Mouse (Mus musculus): Measurements from ENCODE around the gene Smim5.

Smim5 gene

DNA sequence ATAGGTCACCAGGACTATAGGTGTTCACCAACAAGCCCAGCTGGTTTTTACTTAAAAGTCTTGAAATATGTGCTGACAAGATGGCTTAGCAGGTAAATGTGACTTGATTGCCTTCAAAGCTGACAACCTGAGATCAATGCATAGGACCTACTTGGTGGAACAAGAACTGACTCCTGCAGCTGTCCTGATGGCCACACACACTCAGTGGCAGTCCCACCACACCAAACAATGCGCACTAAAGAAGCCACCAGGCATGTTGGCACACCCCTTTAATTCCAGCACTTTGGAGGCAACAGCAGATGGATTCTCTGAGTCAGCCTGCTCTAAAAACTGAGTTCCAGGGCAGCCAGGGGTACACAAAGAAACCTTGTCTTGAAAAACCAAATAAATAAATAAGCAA is 22.2 kb downstream of the Smim5 start:
- no peak for DNase-seq (ENCODE audit: low spot score in 2 of 2)

GRCm38 (mm10) chr11:115929031-115929430 is 29.3 kb downstream of the Smim5 start:
- peak in 1 of 2 experiments; percentile 26 for DNase-seq (ENCODE audit: low spot score in 2 of 2)

GRCm38 (mm10) chr11:115929818-115930217 is 30.1 kb downstream of the Smim5 start:
- peak in 1 of 2 experiments; percentile 29 for DNase-seq (ENCODE audit: low spot score in 2 of 2)

GRCm38 (mm10) chr11:115931235-115931634 is 31.5 kb downstream of the Smim5 start:
- DNase-seq (ENCODE audit: low spot score in 2 of 2) = no peak

- DNase-seq (ENCODE audit: low spot score in 2 of 2) = peak; percentile 97 to 98
These were observed 33.5 kb downstream of the Smim5 start, which contains the start of the genes Sap30bp and Recql5 for GRCm38 (mm10) chr11:115933108-115933746. Gene Sap30bp (plus strand): TSS chr11:115933282. Gene Recql5 (minus strand): TSS chr11:115933477.

GRCm38 (mm10) chr11:115933747-115934110 is 34.0 kb downstream of the Smim5 start:
- DNase-seq (ENCODE audit: low spot score in 2 of 2) = no peak

- peak; percentile 56 to 68 for DNase-seq (ENCODE audit: low spot score in 2 of 2)
These were observed 40.0 kb downstream of the Smim5 start for GRCm38 (mm10) chr11:115939690-115940329.

- no peak for DNase-seq (ENCODE audit: low spot score in 2 of 2)
These were observed 42.2 kb downstream of the Smim5 start for GRCm38 (mm10) chr11:115941980-115942379.

GRCm38 (mm10) chr11:115945247-115945646 is 45.5 kb downstream of the Smim5 start:
- no peak for DNase-seq (ENCODE audit: low spot score in 2 of 2)

DNA sequence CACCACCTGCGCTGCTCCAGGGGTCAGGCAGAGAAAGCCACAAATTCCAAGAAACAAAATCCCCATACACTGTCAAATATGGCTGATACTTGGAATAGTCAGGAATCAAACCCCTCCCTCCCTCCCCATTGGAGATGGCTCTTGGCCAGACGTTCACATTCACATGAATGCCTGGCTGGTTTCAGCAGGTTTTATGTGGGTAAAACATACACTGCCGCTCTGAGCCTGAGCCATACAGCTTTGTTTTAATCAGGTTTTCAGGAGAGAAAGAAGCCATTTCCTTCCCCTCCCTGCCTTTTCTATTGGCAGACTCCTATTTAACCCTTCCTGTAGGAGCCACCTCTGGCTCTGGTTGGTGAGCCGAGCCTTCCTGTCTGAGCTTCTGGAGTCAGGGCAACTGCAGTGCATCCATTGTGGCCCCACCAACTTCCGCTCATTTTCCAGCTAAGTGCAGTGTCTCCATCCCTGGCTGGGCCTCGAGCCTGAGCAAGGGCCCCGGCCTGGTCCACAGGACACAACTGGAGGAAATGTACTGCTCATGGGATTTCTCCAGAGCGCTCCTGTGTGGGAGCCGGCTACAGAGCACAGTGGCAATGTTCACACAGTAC is 46.6 kb downstream of the Smim5 start:
- no peak for DNase-seq (ENCODE audit: low spot score in 2 of 2)

DNA sequence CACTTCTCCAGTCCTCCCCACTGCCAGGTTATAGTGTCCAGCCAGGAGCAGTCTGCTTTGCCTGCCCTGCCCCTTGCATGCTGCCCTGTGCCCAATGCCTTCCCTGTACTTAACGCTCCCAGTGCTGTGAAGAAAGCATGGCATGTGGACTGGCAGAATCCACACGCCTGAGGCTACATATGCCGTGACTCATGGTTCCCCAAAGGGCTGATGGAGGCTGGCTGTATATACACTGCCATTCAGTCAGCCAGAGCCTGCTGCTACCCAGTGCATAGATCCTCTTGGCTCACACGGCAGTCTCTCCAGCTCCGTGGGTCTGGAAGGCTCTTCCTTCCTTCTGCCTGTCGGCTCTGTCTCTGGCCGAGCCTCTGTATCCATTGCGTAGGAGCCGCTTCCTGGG is 48.5 kb downstream of the Smim5 start:
- DNase-seq (ENCODE audit: low spot score in 2 of 2) = no peak

DNA sequence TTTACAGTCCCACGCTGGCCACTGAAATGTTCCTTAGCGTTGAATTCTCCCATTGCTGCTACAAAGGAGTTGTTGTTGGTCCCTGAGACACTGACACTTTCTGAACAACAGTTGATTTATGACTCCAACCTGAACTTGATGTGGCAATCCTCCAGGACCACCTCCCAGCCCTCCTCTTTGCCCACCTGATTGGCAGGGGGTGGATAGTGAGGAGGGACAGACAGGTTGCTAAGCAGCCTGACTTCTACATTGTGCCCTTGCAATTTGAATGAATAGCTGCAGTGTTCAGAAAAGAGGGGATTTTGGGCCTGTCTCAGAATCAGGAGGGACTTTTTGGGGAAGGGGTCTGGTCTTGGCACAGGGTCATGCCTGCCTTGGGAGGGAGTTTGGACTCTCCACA is 51.0 kb downstream of the Smim5 start:
- DNase-seq (ENCODE audit: low spot score in 2 of 2) = no peak

GRCm38 (mm10) chr11:115954712-115955111 is 54.9 kb downstream of the Smim5 start:
- peak; percentile 19 to 51 for DNase-seq (ENCODE audit: low spot score in 2 of 2)

GRCm38 (mm10) chr11:115955195-115955858 is 55.6 kb downstream of the Smim5 start:
- no peak for DNase-seq (ENCODE audit: low spot score in 2 of 2)
